Mouse (Mus musculus) monocyte, adult 5-6 weeks (primary cell): Measurements from ENCODE around the gene Colq. TPM values are rescaled to one million over a fixed set of nuclear protein-coding genes. Genes with fewer than 3 reads are reported as not detected.

Source experiments
- ATAC-seq: fragments of 153-309, 156-312 bp; replicated peaks from 2 replicates; pipeline ENCODE4 v1.8.0; 2017; ENCODE audit warnings: mild to moderate bottlenecking; ENCODE audit not compliant: low TSS enrichment, insufficient number of reproducible peaks, severe bottlenecking, poor library complexity, low FRiP score
- total RNA-seq: library from RNA; stranded (forward); fragments of 200-1000, 200-491, 200-594 nt; gene quantifications from 3 replicates; pipeline ENCODE4 v1.2.3, GENCODE M21; 2017

Gene Colq
- total RNA-seq, 1 experiment from 2014 or later: 1.0 TPM

DNA sequence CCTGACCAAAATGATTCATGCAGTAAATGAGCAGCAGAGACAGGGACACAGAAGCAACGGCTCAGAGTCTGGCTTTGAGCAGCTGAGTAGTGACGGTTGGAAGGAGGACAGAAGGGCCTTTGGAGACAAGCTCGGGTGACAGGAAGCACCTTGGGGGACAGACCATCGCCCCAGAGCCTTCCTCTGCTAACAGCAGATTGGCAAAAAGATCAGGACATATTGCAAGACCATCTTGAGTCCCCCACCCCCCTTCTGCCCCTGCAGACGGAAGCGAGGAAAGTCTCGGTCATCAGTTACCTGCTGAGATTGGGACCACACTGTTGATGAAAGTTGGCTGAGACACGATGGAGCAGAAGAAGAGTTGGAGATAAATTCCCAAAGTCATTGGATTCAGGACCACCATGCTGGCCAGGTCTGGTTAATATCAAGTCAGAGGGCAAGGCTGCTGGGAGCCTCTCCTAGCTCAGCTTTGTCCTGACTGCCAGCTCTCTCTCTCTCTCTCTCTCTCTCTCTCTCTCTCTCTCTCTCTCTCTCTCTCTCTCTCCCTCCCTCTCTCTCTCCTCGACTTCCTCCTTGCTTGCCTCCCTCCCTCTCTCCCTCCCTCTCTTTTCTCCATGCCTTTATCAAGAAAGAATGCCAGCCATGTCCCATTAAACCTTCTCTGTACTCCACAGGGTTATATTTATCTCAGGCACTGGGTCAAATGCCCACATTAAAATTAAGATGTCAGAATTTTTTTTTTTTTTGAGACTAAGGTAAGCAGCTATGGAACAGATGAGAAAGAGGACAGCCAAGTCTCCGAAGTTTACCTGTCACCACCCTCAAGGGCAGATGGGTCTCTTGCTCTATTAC lies 14.1 kb downstream of the Colq start:
- ATAC-seq: no peak

DNA sequence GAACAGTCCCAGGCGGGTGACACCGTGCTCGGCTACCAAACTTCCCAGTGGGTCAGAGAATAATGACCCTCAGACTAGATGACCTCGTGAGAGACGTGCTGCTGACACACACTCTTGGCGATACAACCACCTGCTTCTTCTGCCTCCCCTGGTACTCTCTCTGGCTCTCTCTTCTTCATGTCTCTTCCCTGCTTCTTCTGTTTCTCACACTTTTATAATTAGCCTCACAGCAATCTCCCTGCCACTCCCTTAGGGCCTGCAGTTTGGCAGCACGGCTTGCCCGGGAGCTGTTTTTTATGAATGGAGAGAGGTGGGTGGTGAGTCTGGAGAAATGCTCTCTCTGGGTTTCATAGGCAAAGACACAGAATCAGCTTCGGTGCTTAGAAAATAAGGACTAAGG lies 15.3 kb downstream of the Colq start:
- ATAC-seq: no peak

DNA sequence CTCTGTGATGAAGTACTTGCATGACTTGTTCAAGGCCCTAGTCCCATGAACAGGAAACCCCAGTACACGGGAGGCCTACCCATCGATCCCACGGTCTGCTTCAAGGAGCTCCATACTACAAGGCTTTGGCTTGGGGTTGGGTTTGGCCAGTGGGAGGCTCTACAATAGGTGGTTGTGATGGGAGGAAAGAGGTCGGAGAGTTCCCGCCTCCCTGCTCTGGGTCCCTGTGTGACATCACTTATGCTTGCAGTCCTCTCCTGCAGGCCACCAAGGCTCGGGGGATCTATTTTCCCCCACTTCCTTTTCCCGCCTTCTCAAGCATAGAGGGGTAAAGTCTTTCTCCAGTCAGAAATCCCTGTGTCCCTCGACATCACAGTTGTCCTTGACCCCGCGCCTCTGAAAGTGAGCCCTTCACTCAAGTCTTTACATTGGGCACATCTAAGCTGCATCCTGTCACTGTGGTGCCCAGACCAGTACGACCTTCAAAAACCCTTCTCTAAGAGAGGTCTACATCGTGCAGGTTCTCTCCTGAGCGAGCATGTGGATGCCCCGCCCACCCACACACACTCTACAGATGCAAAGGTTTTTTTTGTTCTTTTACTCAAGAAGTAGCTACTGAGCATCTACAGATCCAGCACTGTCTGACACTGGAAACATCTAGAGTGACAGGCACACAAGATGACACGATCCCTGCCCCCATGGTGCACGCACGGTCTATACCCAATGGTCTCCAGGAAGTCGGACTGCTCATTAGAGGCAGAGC lies 16.1 kb downstream of the Colq start:
- no peak for ATAC-seq

DNA sequence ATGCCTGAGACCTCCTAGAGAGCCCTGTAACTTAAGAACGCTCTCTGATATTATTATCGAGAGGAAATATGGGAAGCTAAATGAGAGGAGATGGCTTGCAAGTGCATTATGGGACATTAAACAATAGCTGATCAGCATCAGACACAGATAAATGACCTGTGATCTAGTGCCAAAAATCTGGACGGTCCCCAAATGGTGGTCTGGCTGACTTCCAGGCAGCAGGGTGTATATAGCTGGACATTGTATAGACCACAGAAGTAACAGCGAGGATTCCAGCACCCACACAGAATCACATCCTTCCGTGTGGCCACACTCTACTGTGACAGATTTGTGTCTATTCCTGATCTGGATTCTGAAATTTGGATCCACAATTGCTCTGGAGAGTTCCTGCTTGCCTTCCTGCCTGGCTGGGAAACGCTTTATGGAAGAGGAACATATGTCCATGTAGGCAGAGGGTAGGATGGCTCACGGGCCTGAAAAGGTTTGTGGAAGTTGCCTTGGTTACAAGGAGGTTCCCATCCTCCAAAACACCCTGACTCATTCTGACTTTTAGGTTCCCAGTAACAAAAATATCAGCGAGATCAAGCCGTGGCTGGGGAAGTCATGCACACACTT lies 18.5 kb downstream of the Colq start:
- no peak for ATAC-seq

DNA sequence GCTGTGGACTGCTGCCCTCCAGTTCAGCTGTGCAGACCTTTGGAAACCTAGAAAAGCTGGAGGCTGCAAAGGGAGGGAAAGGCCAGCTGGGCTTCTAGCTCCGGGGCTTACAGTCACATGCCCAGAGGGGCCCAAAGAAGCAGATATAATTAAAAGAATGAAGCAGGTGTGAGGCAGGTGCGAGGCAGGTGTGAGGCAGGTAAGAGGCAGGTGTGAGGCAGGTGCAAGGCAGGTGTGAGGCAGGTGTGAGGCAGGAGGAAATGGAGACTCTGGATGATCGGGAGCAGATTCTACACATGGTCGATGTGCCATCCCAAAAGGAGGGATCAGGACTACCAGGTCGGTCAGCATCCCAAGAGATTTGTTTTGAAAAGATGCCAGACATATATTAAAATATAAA lies 19.7 kb downstream of the Colq start:
- no peak for ATAC-seq

DNA sequence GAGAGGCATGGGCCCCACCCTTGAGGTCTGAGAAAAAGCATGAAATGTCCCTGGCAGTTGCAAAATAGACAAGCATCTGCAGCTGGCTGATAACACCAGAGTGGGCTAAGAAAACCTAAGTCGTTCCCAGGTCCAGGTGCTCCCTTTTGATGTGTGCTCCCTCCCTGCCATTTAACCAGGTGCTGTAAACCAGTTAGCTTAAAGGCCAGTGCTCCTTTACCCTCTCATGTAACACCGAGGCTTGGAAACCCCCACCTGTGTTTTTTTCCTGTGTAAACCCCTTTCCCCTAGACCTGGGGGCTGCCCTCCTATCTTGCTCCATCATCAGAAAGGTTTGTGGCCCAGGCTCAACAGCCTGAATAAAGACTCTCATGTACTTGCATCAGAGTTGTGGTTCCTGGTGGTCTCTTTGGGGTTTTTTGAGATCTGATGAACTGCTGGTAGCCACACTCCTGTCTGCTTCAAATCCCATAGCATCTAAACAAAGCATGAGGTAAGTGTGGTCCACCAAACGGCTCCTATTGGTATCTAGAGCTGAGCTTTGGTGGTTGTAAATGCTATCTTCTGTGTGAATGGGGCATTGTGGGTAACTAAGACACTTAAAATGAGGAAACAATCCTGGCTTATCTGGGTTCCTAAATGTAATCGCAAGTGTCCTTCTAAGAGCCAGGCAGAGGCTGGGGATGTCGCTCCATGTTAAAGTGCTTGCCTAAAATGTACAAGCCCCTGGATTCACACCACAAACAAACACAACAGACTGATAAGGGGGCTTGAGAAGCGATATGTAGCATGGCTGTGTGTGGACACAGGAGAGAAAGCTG lies 20.8 kb downstream of the Colq start:
- ATAC-seq: no peak

DNA sequence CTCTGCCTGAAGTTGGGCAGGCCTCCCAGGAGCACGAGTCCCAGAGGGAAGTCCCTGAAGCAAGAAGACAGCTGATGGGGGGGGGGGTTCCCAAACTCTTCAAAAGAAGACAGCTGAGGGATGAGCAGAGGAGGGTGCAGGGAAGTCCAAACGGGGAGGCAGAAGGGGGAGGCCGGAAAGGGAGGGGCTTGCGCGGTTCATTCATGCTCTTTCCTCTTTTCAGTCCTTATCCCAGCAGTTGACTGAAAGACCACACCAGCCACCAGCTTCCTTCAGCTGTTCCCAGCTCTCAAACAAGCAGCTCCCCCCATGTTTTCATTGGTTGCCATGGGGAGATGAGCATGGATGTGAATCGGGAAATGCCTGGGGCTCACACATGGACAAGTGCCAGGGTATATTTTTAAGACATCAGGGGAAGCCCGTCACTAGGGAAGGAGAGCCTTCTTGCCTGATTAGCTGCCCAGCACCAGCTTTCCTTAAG lies 22.0 kb downstream of the Colq start:
- no peak for ATAC-seq

DNA sequence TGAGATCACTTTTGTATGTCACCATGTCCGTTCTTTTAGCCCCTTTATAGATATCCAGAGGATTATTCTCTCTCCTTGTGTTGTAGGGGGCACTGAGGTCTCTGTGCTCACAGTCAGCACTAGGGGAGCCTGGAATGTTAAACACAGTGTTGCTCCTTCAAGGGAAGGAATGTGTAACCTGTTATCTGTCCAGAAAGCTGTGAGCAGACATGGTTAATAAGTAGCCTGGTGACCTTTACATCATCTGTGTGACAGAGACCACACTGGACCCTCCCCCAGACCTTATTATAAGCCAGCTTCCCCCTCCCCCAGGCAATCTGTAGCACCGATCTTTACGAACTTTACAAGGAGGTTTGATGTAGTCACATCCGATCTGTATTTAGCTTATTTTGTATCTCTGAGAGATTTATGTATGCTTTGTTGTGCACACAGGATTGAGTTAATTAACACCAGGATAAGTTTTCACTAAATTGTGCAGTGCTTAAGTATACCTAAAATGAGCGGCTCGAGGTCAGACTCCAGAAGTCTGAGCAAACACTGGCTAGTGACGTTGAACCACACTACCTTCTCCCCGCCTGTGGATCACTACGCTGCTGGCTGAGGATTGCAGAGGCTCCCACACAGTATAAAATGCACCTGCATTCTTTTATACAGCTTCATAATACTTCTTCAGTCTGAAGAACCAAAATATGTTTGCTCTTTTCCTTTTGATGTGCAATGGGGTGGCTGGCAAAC lies 25.5 kb downstream of the Colq start:
- ATAC-seq: no peak

DNA sequence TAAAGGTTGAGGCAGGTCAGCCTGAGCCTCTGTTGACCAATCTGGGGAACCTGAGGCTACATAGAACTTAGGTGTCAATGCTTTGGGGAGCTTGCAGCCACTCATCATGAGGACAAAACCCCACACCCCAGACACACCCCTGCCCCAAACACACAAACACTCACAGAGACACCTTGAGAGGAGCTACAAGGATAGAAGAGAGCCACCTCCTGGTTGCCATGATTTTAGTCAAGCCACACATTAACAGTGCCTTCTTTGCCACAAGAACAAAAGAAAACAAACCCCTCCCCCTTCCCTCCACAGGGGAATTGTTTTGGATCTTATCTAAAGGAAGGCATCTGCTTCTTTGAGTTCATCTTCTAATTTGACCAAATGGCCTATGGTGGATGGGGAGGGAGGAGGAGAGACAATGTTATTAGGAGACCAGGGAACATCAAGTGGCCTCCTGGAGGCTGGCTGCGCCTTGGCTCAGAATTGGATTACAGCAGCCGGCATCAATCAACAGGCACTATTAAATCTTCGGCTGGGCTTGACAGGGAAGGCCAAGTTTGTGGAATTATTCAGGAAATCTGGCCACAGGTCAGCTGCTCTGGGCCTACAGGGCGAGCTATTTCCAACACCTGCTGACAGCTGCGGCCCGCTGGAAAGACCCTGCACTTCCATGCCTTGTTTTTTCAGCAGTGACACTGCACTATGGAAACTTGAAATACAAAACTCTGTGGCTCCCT lies 26.5 kb downstream of the Colq start:
- no peak for ATAC-seq

DNA sequence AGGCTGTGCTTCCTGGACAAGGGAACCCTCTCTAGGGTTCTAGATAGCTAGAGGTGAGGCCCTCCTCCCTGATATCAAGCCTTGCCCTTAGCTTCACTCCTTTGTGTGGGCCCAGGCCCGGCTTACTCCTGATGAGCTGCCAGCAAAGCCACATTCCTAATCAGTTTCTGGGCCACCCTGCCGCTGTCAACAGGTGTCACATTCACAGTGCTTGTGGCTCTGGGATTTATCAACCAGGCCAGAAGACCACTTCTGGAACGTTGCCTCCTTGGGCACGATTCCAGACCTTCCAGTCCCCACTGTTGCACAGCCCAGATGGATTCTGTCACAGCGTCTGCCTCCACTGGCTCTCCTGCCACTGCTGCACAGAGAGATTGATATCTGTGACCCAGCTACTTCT lies 30.3 kb downstream of the Colq start:
- ATAC-seq: no peak

DNA sequence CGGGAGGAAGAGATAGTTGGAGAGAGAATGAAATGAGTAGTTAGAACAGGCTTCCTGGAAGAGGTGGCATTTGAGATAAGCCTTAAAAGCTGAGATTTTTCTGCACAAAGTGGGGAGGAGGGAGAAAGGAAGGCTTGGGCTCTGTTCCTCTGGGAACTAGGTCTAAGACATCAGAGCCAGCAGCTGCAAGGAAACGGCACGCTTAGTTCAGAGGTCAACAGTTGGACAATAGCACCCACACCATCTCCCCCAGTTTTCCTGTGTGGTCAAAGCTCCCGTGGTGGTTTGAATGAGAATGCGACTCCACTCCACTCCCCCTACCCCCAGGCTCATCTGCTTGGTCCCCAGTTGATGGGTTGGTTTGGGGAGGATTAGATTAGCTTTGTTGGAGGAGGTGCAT lies 31.9 kb downstream of the Colq start:
- ATAC-seq: no peak

DNA sequence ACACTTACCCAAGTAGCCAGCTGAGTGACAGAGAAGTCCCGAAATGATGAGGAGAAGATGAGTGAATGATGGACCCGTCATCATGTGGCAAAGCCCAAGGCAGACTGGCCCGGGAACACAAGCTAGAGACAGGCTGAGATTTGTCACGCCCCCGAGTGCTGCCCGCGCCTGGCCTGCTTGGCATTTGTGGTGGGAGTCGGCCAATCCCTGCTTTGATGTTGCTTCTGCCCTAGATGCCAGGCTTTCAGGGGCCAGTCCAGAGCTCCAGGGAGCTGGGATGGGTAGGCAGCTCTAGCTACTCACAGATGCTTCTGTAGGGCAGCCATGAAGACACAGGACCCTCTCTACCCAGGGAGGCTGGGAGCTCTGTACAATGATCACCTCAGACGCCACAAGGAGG lies 33.4 kb downstream of the Colq start:
- ATAC-seq: no peak

DNA sequence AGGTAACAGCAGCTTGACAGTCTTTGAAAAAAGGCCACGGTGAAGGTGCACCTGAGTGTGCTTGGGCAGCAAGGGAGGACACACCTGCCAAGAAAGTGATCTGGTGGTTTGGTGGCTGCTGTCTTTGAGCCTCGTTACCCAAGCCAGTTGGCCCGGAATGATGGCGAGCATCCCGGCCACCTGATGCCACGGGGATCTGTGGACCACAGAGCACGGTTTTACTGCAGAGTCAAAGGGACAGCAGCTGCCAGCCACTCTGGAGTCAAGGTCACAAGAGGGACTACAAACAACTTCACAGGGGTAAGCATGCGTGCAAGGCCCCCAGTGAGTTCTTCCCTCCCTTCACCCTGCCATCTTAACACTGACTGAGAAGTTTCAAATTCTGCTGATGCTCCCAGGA lies 33.9 kb downstream of the Colq start:
- no peak for ATAC-seq

DNA sequence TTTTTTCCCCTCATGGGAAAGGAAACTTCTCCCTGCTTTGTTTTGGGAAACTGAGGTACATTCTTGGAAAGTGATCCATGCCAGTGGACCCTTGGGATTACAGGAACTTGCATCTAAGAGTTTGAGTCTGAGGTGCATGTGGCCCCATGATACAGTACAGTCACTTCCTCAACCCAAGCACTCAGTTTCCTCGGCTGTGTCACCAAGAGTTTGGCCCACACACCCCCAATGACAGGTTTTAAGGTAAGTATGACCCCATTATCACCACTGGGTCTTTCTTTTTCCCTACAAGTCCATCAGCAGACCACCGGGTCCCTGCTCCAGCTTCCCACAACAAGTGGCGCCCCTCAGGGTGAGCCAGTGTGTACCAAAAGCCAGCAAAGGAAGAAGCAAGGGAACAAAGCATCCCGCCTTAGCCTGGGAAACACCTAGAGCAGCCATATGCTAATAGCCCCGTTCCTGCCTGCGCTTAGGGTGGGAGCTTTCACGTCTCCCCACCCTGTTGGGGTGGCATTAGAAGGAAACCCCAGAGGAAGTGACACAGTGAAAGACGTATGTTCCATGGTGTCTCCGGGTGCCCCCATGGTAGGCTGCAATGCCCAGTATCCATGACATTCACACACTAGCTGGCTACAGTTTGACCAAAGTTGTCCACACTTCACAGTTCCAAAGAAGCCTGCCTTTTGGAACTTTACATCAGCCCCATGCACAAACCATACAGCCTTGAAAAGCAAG lies 34.5 kb downstream of the Colq start:
- no peak for ATAC-seq

DNA sequence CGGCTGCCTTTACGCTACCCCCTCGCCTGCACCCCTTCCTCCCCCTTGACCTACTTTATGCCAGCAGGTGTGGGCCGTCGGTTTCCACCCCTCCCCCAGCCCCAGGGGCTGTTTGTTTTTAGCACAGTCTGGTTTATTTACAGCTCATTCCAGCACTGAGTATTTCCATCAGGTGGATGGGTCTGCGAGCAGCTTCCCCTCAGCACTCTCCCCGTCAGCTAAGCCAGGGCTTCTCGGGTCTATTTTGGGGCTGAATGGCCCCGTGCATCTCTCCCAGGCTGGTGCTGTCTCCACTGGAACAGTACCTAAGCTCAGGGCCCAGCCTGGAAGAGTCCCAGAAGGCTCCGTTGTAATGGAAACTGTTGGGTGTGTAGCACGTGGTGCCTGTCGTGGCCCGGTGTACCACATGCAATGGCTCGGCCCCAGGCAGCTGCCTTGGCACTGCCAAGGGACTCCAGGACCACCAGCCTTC lies 35.1 kb downstream of the Colq start:
- no peak for ATAC-seq

DNA sequence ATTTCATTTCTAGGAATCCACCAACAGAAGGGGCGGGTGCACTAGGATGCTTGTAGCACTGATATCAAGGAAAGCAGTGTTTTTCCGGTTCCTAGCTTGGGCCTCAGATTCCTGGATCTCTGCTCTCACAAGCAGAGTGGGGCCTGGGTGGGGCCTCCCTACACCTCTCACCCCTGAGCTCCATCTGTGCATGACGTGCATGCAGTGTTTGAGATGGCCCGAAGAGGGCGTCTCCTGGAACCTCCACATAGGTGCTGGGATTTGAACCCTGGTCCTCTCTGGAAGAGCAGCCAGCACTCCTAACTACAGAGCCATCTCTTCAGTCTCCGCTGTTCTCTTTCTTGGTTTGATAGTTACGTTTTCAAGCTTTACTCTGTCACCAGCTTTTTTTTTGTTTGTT lies 36.1 kb downstream of the Colq start:
- no peak for ATAC-seq

DNA sequence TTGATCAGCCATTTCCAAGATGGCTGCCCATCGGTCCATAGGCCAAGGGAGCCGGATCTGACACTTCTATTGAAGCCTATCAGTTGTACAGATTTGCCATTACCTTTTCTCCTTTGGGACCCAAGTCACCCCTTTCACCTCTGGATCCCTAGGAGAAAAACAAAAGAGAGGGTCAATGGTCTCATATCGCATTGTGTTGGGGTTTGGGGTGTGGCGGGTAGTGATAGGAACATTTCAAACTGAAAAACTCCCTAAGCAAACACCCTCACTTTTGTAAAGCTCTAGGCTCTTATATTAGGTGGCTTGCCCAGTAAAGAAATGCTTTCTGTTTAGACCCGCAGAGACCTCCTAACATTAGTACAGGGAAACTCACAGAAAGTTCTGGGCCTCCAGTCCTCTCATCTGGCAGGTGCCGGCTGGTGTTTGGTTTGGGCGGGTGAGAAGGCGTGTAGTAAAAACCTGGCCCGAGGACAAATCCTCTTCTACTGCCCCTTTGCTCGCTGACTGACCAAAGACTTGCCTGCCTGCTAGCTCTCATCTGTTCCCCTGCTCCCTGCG lies 47.2 kb downstream of the Colq start:
- no peak for ATAC-seq
